Mouse (Mus musculus) granulocyte monocyte progenitor cell, adult 5-6 weeks (primary cell): ENCODE results near the gene Tmem126b. TPM values are rescaled to one million over a fixed set of nuclear protein-coding genes. Genes with fewer than 3 reads are reported as not detected.

Source experiments
- ATAC-seq: replicated peaks from 2 replicates; pipeline ENCODE4 v1.8.0; 2016; ENCODE audit warnings: mild to moderate bottlenecking, moderate TSS enrichment, inconsistent platforms; ENCODE audit not compliant: poor library complexity, severe bottlenecking
- total RNA-seq, 2 experiments: library from RNA; stranded (forward) in 1 of 2; stranded (reverse) in 1 of 2; fragments of 200-712, 200-1000 nt in 1 of 2; fragments of >200 nt in 1 of 2; fragmentation: Nextera tagmentation in 1 of 2; gene quantifications; 2 replicates each; pipeline ENCODE4 v1.2.3; 2014 to 2017

Tmem126b gene
- total RNA-seq, 2 experiments from 2014 or later, result 6.1 to 11.6 TPM

- peak; percentile 100 for ATAC-seq
These were observed 49.5 kb downstream of the Tmem126b start, which contains the start of gene Ccdc89 for GRCm38 (mm10) chr7:90426020-90427001. Ccdc89 (plus strand) TSS chr7:90426577.

Other genes starting within 250 kb of the Tmem126b start
- gene Ccdc83, start 210.2 kb downstream of the Tmem126b start, total RNA-seq (2014; fragmentation: Nextera tagmentation), result not detected in 2 replicates
- gene Ccdc83, start 210.2 kb downstream of the Tmem126b start, total RNA-seq (2017), result not detected in 2 replicates
- not detected in 2 replicates for gene Sytl2, start 173.7 kb downstream of the Tmem126b start, total RNA-seq (2014; fragmentation: Nextera tagmentation)
- gene Sytl2, start 173.7 kb downstream of the Tmem126b start, total RNA-seq (2017), result not detected in 2 replicates
- not detected in 2 replicates for gene Ccdc89, start 49.4 kb downstream of the Tmem126b start, total RNA-seq (2014; fragmentation: Nextera tagmentation)
- gene Ccdc89, start 49.4 kb downstream of the Tmem126b start, total RNA-seq (2017), result 0.60 TPM in 1 of 2 replicates, not detected in the other
- 81.3 and 110 TPM in 2 replicates for gene Crebzf, start 33.3 kb downstream of the Tmem126b start, total RNA-seq (2014; fragmentation: Nextera tagmentation)
- gene Crebzf, start 33.3 kb downstream of the Tmem126b start, total RNA-seq (2017), result 35.8 and 65.8 TPM in 2 replicates
- 69.3 and 70.3 TPM in 2 replicates for gene Tmem126a, start 18.8 kb downstream of the Tmem126b start, total RNA-seq (2014; fragmentation: Nextera tagmentation)
- 30.2 and 36.4 TPM in 2 replicates for gene Tmem126a, start 18.8 kb downstream of the Tmem126b start, total RNA-seq (2017)
- 0.97 TPM in 1 of 2 replicates, not detected in the other for gene Dlg2, start 671 bp upstream of the Tmem126b start, total RNA-seq (2014; fragmentation: Nextera tagmentation)
- gene Dlg2, start 671 bp upstream of the Tmem126b start, total RNA-seq (2017), result 1.1 and 1.6 TPM in 2 replicates